Mouse (Mus musculus) liver, embryonic 14 days (tissue): ENCODE data around the gene Ankk1. TPM values are rescaled to one million over a fixed set of nuclear protein-coding genes. Genes with fewer than 3 reads are reported as not detected.

Experiments used
- polyA plus RNA-seq: library from polyadenylated mRNA; depleted of rRNA; stranded (reverse); fragments of >200 nt; gene quantifications from 2 replicates; pipeline ENCODE4 v1.2.3, GENCODE M21; 2012; rRNA removed

Ankk1 gene
- not detected in 2 replicates for polyA plus RNA-seq

GRCm38 (mm10) chr9:49426921-49427320, at the start of gene Ankk1:
Ankk1 (minus strand) TSS chr9:49427021.

Other genes with a start within 250 kb of the Ankk1 start
- gene Gm4894, start 176.5 kb downstream of the Ankk1 start, polyA plus RNA-seq, result not detected in 2 replicates
- not detected in 2 replicates for gene Drd2, start 86.4 kb downstream of the Ankk1 start, polyA plus RNA-seq
- gene Ttc12, start 59.2 kb upstream of the Ankk1 start, polyA plus RNA-seq, result 0.20 and 0.21 TPM in 2 replicates